In the genomic region with DNA sequence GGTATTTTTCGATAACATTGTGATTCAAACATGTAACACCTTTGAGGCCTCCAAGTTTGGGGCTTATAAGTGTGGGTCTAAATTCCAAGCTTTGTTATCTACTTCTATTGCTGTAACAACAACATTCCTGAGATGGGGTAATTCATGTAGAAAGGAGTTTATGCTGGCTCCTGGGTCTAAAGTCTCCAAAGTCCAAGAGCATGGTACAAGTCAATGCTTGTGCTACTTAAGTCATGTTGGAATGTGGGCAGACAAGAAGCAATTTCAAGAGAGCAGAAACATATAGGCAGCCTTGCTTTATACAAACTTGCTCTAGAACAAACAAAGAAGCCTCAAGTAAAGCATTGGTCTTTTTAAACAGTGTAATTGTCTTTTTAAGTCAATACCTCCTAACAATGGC, we compare ENCODE assay signal across 20 mouse cellular contexts. TPM values are rescaled to one million over a fixed set of nuclear protein-coding genes. Genes with fewer than 3 reads are reported as not detected.
"Had no signal": no experiment of that assay in that cellular context is flagged by ENCODE, and none has a peak within 500 bp of the region (broad histone marks: within the 10 kb centered on the region; RNA-seq: fewer than 3 reads in every experiment).

No protein-coding gene starts in this region.

- H3K27ac ChIP-seq: limb, embryonic 12.5 days; limb, embryonic 15.5 days; liver, embryonic 14.5 days; lung, embryonic 15.5 days; midbrain, embryonic 10.5 days; midbrain, embryonic 13.5 days; neural tube, embryonic 13.5 days had no signal

- H3K36me3 ChIP-seq: limb, embryonic 12.5 days; limb, embryonic 15.5 days; lung, embryonic 15.5 days; midbrain, embryonic 10.5 days; midbrain, embryonic 13.5 days; neural tube, embryonic 13.5 days had no signal

- ATAC-seq: liver, postnatal 0 days; midbrain, embryonic 13.5 days; midbrain, embryonic 16.5 days had no signal

- H3K4me3 ChIP-seq: limb, embryonic 12.5 days; limb, embryonic 15.5 days; lung, embryonic 15.5 days; megakaryocyte, embryonic 14.5 days; midbrain, embryonic 10.5 days; midbrain, embryonic 13.5 days; myocyte; neural tube, embryonic 13.5 days had no signal

- H3K4me1 ChIP-seq: limb, embryonic 12.5 days; limb, embryonic 15.5 days; lung, embryonic 15.5 days; megakaryocyte, embryonic 14.5 days; midbrain, embryonic 10.5 days; midbrain, embryonic 13.5 days; neural tube, embryonic 13.5 days had no signal

- DNase-seq: kidney, adult 8-10 months; kidney, postnatal 14 days; kidney, postnatal 4 days; left cerebral cortex, postnatal 4 days; liver, postnatal 0 days; thymus, adult 18-20 months; thymus, postnatal 36 days had no signal

- H3K27me3 ChIP-seq: limb, embryonic 12.5 days; limb, embryonic 15.5 days; lung, embryonic 15.5 days; megakaryocyte, embryonic 14.5 days; midbrain, embryonic 13.5 days; neural tube, embryonic 13.5 days had no signal

- H3K9me3 ChIP-seq: limb, embryonic 12.5 days; limb, embryonic 15.5 days; lung, embryonic 15.5 days; megakaryocyte, embryonic 14.5 days; midbrain, embryonic 10.5 days; midbrain, embryonic 13.5 days; neural tube, embryonic 13.5 days had no signal

- H3K4me2 ChIP-seq: limb, embryonic 12.5 days; limb, embryonic 15.5 days; liver, embryonic 11.5 days; lung, embryonic 15.5 days; midbrain, embryonic 13.5 days; neural tube, embryonic 13.5 days had no signal

- H3K9ac ChIP-seq: limb, embryonic 12.5 days; limb, embryonic 15.5 days; liver, embryonic 14.5 days; liver, postnatal 0 days; lung, embryonic 15.5 days; midbrain, embryonic 13.5 days; neural tube, embryonic 13.5 days had no signal

RNA-seq across cellular contexts. Expression of a gene that starts 12.8 kb away (rescaled TPM):
- polyA plus RNA-seq: liver, embryonic 11.5 days; liver, postnatal 0 days; myocyte; spleen, adult 2 months; testis, adult 2 months had no signal
